In genomic region chrX:155318005-155318404, GRCm38 (mm10) we compare ENCODE assay signal across 8 mouse cellular contexts. TPM values are rescaled to one million over a fixed set of nuclear protein-coding genes. Genes with fewer than 3 reads are reported as not detected.
DNase-seq lines count a peak whose midpoint lies in the region; ATAC-seq and TF ChIP-seq lines count a peak whose summit lies in the region.

No protein-coding gene starts in this region.

- WGBS in forebrain, embryonic 10.5 days: 44% methylated on average over 4 of the region's 4 CpGs
- 37% methylated on average over 4 of the region's 4 CpGs for WGBS in forebrain, embryonic 15.5 days
- WGBS in midbrain, embryonic 11.5 days: 53% methylated on average over 4 of the region's 4 CpGs
- WGBS in midbrain, embryonic 16.5 days: 47% methylated on average over 4 of the region's 4 CpGs
- WGBS in cerebellum, adult 2 months: 34% methylated on average over 4 of the region's 4 CpGs
- WGBS in lung, postnatal 0 days: 37% methylated on average over 4 of the region's 4 CpGs
- 35% methylated on average over 4 of the region's 4 CpGs for WGBS in stomach, postnatal 0 days

- no peaks in the 10 kb centered on the region for H3K9me3 ChIP-seq in forebrain, embryonic 10.5 days
- no peaks in the 10 kb centered on the region for H3K9me3 ChIP-seq in forebrain, embryonic 15.5 days
- no peaks in the 10 kb centered on the region for H3K9me3 ChIP-seq in midbrain, embryonic 11.5 days (ENCODE audit: control insufficient read depth, low read length)
- H3K9me3 ChIP-seq in midbrain, embryonic 16.5 days (replicated peaks; ENCODE audit: control insufficient read depth, low read length, poor library complexity, severe bottlenecking): no peaks in the 10 kb centered on the region
- H3K9me3 ChIP-seq in lung, postnatal 0 days (ENCODE audit: low read length): no peaks in the 10 kb centered on the region
- H3K9me3 ChIP-seq in stomach, postnatal 0 days (ENCODE audit: control insufficient read depth, low read length): no peaks in the 10 kb centered on the region

- no peaks in the 10 kb centered on the region; the same call in 1 of the 2 replicates for H3K36me3 ChIP-seq in forebrain, embryonic 10.5 days (replicated peaks)
- H3K36me3 ChIP-seq in forebrain, embryonic 15.5 days: no peaks in the 10 kb centered on the region
- H3K36me3 ChIP-seq in midbrain, embryonic 11.5 days (ENCODE audit: control insufficient read depth, insufficient read depth, low read length): no peaks in the 10 kb centered on the region
- H3K36me3 ChIP-seq in midbrain, embryonic 16.5 days (ENCODE audit: control insufficient read depth, insufficient read depth, low read length): no peaks in the 10 kb centered on the region
- no peaks in the 10 kb centered on the region for H3K36me3 ChIP-seq in lung, postnatal 0 days (ENCODE audit: insufficient read depth, low read length)
- H3K36me3 ChIP-seq in stomach, postnatal 0 days (ENCODE audit: control insufficient read depth, insufficient read depth, low read length): no peaks in the 10 kb centered on the region

- H3K27ac ChIP-seq in forebrain, embryonic 10.5 days: no peak overlapping the region
- H3K27ac ChIP-seq in forebrain, embryonic 15.5 days (replicated peaks): no peak overlapping the region
- no peak overlapping the region for H3K27ac ChIP-seq in midbrain, embryonic 11.5 days (ENCODE audit: low read depth, low read length)
- no peak overlapping the region for H3K27ac ChIP-seq in midbrain, embryonic 16.5 days (ENCODE audit: low read length)
- no peak overlapping the region for H3K27ac ChIP-seq in cerebellum, adult 2 months (ENCODE audit: insufficient read depth, low read length)
- H3K27ac ChIP-seq in lung, postnatal 0 days (ENCODE audit: low read length): no peak overlapping the region
- no peak overlapping the region for H3K27ac ChIP-seq in stomach, postnatal 0 days (replicated peaks)

- TF ChIP-seq POLR2A in cerebellum, adult 2 months (IDR thresholded peaks at IDR 0.05; ENCODE audit: borderline replicate concordance, insufficient read depth, low read length): no peak

- H3K4me3 ChIP-seq in forebrain, embryonic 10.5 days: no peak overlapping the region
- no peak overlapping the region for H3K4me3 ChIP-seq in forebrain, embryonic 15.5 days
- H3K4me3 ChIP-seq in midbrain, embryonic 11.5 days (ENCODE audit: low read depth, low read length): no peak overlapping the region
- no peak overlapping the region for H3K4me3 ChIP-seq in midbrain, embryonic 16.5 days (ENCODE audit: low read depth, low read length)
- no peak overlapping the region for H3K4me3 ChIP-seq in cerebellum, adult 2 months (replicated peaks; ENCODE audit: insufficient read depth, low read depth, low read length)
- H3K4me3 ChIP-seq in lung, postnatal 0 days (ENCODE audit: low read depth, low read length): no peak overlapping the region
- H3K4me3 ChIP-seq in stomach, postnatal 0 days (ENCODE audit: low read depth, low read length): no peak overlapping the region

- DNase-seq in forebrain, embryonic 10.5 days (ENCODE audit: extremely low spot score, low spot score): peak; percentile 19
- peak; percentile 89 for DNase-seq in midbrain, embryonic 11.5 days (ENCODE audit: low spot score, missing footprints)
- peak; percentile 12 to 15 for DNase-seq in cerebellum, adult 2 months
- DNase-seq in forelimb bud, embryonic 11.5 days (ENCODE audit: low read depth, low spot score): peak; percentile 52
- peak; percentile 58 for DNase-seq in lung, postnatal 0 days (ENCODE audit: low spot score)
- DNase-seq in stomach, postnatal 0 days (ENCODE audit: low spot score): peak; percentile 18

- no peak overlapping the region for H3K9ac ChIP-seq in forebrain, embryonic 15.5 days (replicated peaks)
- no peak overlapping the region for H3K9ac ChIP-seq in midbrain, embryonic 11.5 days (ENCODE audit: low read length)
- no peak overlapping the region for H3K9ac ChIP-seq in midbrain, embryonic 16.5 days (ENCODE audit: low read depth, low read length)
- H3K9ac ChIP-seq in lung, postnatal 0 days (replicated peaks; ENCODE audit: low read depth): no peak overlapping the region
- H3K9ac ChIP-seq in stomach, postnatal 0 days (ENCODE audit: low read length): no peak overlapping the region

- no peak for TF ChIP-seq EP300 in lung, postnatal 0 days (IDR thresholded peaks at IDR 0.05)
- no peak for TF ChIP-seq EP300 in stomach, postnatal 0 days (optimal IDR thresholded peaks at IDR 0.05)

- peak; percentile 49; the same call in 1 of the 2 replicates for TF ChIP-seq CTCF in cerebellum, adult 2 months (IDR thresholded peaks at IDR 0.05; ENCODE audit: borderline replicate concordance, insufficient read depth, low read depth, low read length)
- peak; percentile 74 for TF ChIP-seq CTCF in lung, postnatal 0 days (IDR thresholded peaks at IDR 0.05)
- peak; percentile 78 for TF ChIP-seq CTCF in stomach, postnatal 0 days (IDR thresholded peaks at IDR 0.05; ENCODE audit: low read depth)

- H3K27me3 ChIP-seq in forebrain, embryonic 10.5 days (ENCODE audit: poor library complexity, severe bottlenecking): no peaks in the 10 kb centered on the region
- no peaks in the 10 kb centered on the region for H3K27me3 ChIP-seq in forebrain, embryonic 15.5 days
- no peaks in the 10 kb centered on the region for H3K27me3 ChIP-seq in midbrain, embryonic 11.5 days (ENCODE audit: control insufficient read depth, insufficient read depth, low read length)
- H3K27me3 ChIP-seq in midbrain, embryonic 16.5 days (ENCODE audit: control insufficient read depth, insufficient read depth, low read depth, low read length): no peaks in the 10 kb centered on the region
- no peaks in the 10 kb centered on the region for H3K27me3 ChIP-seq in cerebellum, adult 2 months (ENCODE audit: control insufficient read depth, insufficient read depth, low read length)
- no peaks in the 10 kb centered on the region for H3K27me3 ChIP-seq in lung, postnatal 0 days (replicated peaks; ENCODE audit: insufficient read depth, low read length)
- H3K27me3 ChIP-seq in stomach, postnatal 0 days (ENCODE audit: control insufficient read depth, insufficient read depth, low read length): no peaks in the 10 kb centered on the region

- no peak for ATAC-seq in forebrain, embryonic 15.5 days (replicated peaks)
- ATAC-seq in midbrain, embryonic 11.5 days (ENCODE audit: low FRiP score): peak; percentile 73
- ATAC-seq in midbrain, embryonic 16.5 days: no peak
- ATAC-seq in lung, postnatal 0 days: no peak
- no peak for ATAC-seq in stomach, postnatal 0 days (ENCODE audit: low FRiP score, low TSS enrichment)

- H3K4me2 ChIP-seq in forebrain, embryonic 15.5 days (replicated peaks): no peak overlapping the region
- no peak overlapping the region for H3K4me2 ChIP-seq in midbrain, embryonic 11.5 days
- no peak overlapping the region for H3K4me2 ChIP-seq in midbrain, embryonic 16.5 days (ENCODE audit: low read length)
- H3K4me2 ChIP-seq in lung, postnatal 0 days (replicated peaks; ENCODE audit: low read depth, low read length): no peak overlapping the region
- H3K4me2 ChIP-seq in stomach, postnatal 0 days (replicated peaks; ENCODE audit: low read depth): no peak overlapping the region

- no peaks in the 10 kb centered on the region for H3K4me1 ChIP-seq in forebrain, embryonic 10.5 days
- H3K4me1 ChIP-seq in forebrain, embryonic 15.5 days: no peaks in the 10 kb centered on the region
- H3K4me1 ChIP-seq in midbrain, embryonic 11.5 days (ENCODE audit: control insufficient read depth, insufficient read depth, low read length): no peaks in the 10 kb centered on the region
- H3K4me1 ChIP-seq in midbrain, embryonic 16.5 days (ENCODE audit: control insufficient read depth, insufficient read depth, low read length): no peaks in the 10 kb centered on the region
- no peaks in the 10 kb centered on the region for H3K4me1 ChIP-seq in cerebellum, adult 2 months (ENCODE audit: control insufficient read depth, insufficient read depth, low read length)
- H3K4me1 ChIP-seq in lung, postnatal 0 days (ENCODE audit: insufficient read depth, low read depth, low read length): no peaks in the 10 kb centered on the region
- no peaks in the 10 kb centered on the region for H3K4me1 ChIP-seq in stomach, postnatal 0 days (replicated peaks; ENCODE audit: control insufficient read depth, insufficient read depth)

RNA-seq across cellular contexts. Expression of gene Prdx4, which starts 22.5 kb away (rescaled TPM):
- 275 and 278 TPM in 2 replicates for polyA plus RNA-seq in forebrain, embryonic 10.5 days (2016; fragmentation: Nextera tagmentation; extraction: Ambion mirVana)
- 100 and 103 TPM in 2 replicates for polyA plus RNA-seq in forebrain, embryonic 15.5 days (2015; fragmentation: Nextera tagmentation; extraction: Ambion mirVana)
- polyA plus RNA-seq in midbrain, embryonic 11.5 days (2014; fragmentation: Nextera tagmentation; extraction: Ambion mirVana): 271 and 282 TPM in 2 replicates
- 79.1 and 82.7 TPM in 2 replicates for polyA plus RNA-seq in midbrain, embryonic 16.5 days (2015; fragmentation: Nextera tagmentation; extraction: Ambion mirVana)
- 40.7 and 41.8 TPM in 2 replicates for polyA plus RNA-seq in cerebellum, adult 2 months (2012; rRNA removed)
- polyA plus RNA-seq in lung, postnatal 0 days (2015; fragmentation: Nextera tagmentation; extraction: Ambion mirVana): 154 and 175 TPM in 2 replicates
- polyA plus RNA-seq in stomach, postnatal 0 days (2015; fragmentation: Nextera tagmentation; extraction: Ambion mirVana): 200 and 213 TPM in 2 replicates

RNA-seq across cellular contexts. Expression of gene Acot9, which starts 55.8 kb away (rescaled TPM):
- polyA plus RNA-seq in forebrain, embryonic 10.5 days (2016; fragmentation: Nextera tagmentation; extraction: Ambion mirVana): 15.9 and 16.8 TPM in 2 replicates
- polyA plus RNA-seq in forebrain, embryonic 15.5 days (2015; fragmentation: Nextera tagmentation; extraction: Ambion mirVana): 29.6 and 30.9 TPM in 2 replicates
- 23.6 and 25.9 TPM in 2 replicates for polyA plus RNA-seq in midbrain, embryonic 11.5 days (2014; fragmentation: Nextera tagmentation; extraction: Ambion mirVana)
- 46.9 and 49.9 TPM in 2 replicates for polyA plus RNA-seq in midbrain, embryonic 16.5 days (2015; fragmentation: Nextera tagmentation; extraction: Ambion mirVana)
- 16.1 and 16.5 TPM in 2 replicates for polyA plus RNA-seq in cerebellum, adult 2 months (2012; rRNA removed)
- 73.3 and 75.0 TPM in 2 replicates for polyA plus RNA-seq in lung, postnatal 0 days (2015; fragmentation: Nextera tagmentation; extraction: Ambion mirVana)
- polyA plus RNA-seq in stomach, postnatal 0 days (2015; fragmentation: Nextera tagmentation; extraction: Ambion mirVana): 32.8 and 34.3 TPM in 2 replicates

Comparison
In these comparisons a context has a peak if more than half of its experiments do, and no peak if none do; other contexts are left out.
1. DNase-seq: peak in every context shown above with its lines; median percentile 89 in midbrain, embryonic 11.5 days; 58 in lung, postnatal 0 days; 52 in forelimb bud, embryonic 11.5 days; 19 in forebrain, embryonic 10.5 days; 18 in stomach, postnatal 0 days; 14 in cerebellum, adult 2 months.